ENCODE assay signal across 1 mouse cellular context in genomic region chr11:98012831-98013230, GRCm38 (mm10).
TF ChIP-seq lines count a peak whose summit lies in the region.

No protein-coding gene starts in this region.

TF ChIP-seq in ES-E14, 5 proteins besides CTCF, POLR2A, EP300 and RAD21 (continued from another document):
- TF ChIP-seq ZNF384 (IDR thresholded peaks at IDR 0.05; ENCODE audit: low read depth, low read length), result no peak
